Mouse (Mus musculus): ENCODE measurements around the gene Trpc1. TPM values are rescaled to one million over a fixed set of nuclear protein-coding genes. Genes with fewer than 3 reads are reported as not detected.

Trpc1 gene
- polyA plus RNA-seq, 2 experiments, result 0.45 to 0.52 TPM

DNA sequence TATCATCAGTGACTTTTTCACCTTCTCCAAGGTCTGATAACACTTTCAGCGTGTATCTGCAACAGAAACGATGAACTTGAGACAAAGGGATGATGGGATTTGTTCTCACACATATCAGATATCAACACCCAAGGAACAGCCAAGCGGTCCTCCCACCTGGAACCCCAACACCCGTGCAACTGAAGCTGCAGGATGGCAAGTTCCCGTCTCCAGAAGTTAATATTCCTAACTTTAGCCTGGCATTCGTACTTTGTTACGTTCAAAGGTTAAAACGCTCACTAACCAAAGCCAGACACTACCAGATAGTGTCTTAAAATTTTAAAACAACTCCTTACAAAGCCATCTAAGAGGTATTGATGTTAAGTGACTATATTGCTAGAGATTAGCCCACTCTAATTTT, 11.2 kb upstream of the Trpc1 start:
- 70% methylated on average over 8 of the region's 8 CpGs for WGBS (ENCODE audit: insufficient replicate concordance)
- Histone ChIP-seq H3K9me3 (ENCODE audit: control insufficient read depth, low read length) (no peaks in the 10 kb centered on the region), H3K9ac (replicated peaks) (no peak overlapping the region), H3K27ac (no peak overlapping the region), H3K4me1 (replicated peaks; ENCODE audit: control insufficient read depth in 2 of 2, insufficient read depth in 2 of 2, low read length in 1 of 2) (no peaks in the 10 kb centered on the region), H3K27me3 (ENCODE audit: control insufficient read depth, insufficient read depth, low read length) (no peaks in the 10 kb centered on the region), H3K4me3 (ENCODE audit: insufficient read depth in 1 of 2, low read depth in 2 of 2, low read length in 2 of 2) (no peak overlapping the region), H3K4me2 (ENCODE audit: low read depth) (no peak overlapping the region), H3K36me3 (replicated peaks; ENCODE audit: control insufficient read depth, insufficient read depth, low read depth) (no peaks in the 10 kb centered on the region)
- no peak for TF ChIP-seq EP300 (IDR thresholded peaks at IDR 0.05; ENCODE audit: low read depth)
- no peak for TF ChIP-seq CTCF (IDR thresholded peaks at IDR 0.05; ENCODE audit: low read depth)
- DNase-seq (ENCODE audit: low read depth in 3 of 3, low spot score in 3 of 3) (no peak), ATAC-seq (ENCODE audit: insufficient read depth) (no peak)

- DNase-seq (ENCODE audit: low read depth in 3 of 3, low spot score in 3 of 3) (no peak), ATAC-seq (ENCODE audit: insufficient read depth) (no peak)
- Histone ChIP-seq H3K36me3 (replicated peaks; ENCODE audit: control insufficient read depth, insufficient read depth, low read depth) (no peaks in the 10 kb centered on the region), H3K9me3 (ENCODE audit: control insufficient read depth, low read length) (no peaks in the 10 kb centered on the region), H3K27ac (no peak overlapping the region), H3K27me3 (ENCODE audit: control insufficient read depth, insufficient read depth, low read length) (peaks cover 27% of the 10 kb centered on the region), H3K4me3 (ENCODE audit: insufficient read depth in 1 of 2, low read depth in 2 of 2, low read length in 2 of 2) (no peak overlapping the region), H3K9ac (replicated peaks) (no peak overlapping the region), H3K4me2 (ENCODE audit: low read depth) (peak overlapping the region; percentile 76; the same call in 1 of the 2 replicates), H3K4me1 (replicated peaks; ENCODE audit: control insufficient read depth in 2 of 2, insufficient read depth in 2 of 2, low read length in 1 of 2) (no peaks in the 10 kb centered on the region)
- TF ChIP-seq CTCF (IDR thresholded peaks at IDR 0.05; ENCODE audit: low read depth), result no peak
- no peak for TF ChIP-seq EP300 (IDR thresholded peaks at IDR 0.05; ENCODE audit: low read depth)
- 35% methylated on average over 9 of the region's 9 CpGs for WGBS (ENCODE audit: insufficient replicate concordance)
Measured at GRCm38 (mm10) chr9:95750746-95751145, 571 bp upstream of the Trpc1 start.

- 4% methylated on average over 33 of the region's 34 CpGs for WGBS (ENCODE audit: insufficient replicate concordance)
- Histone ChIP-seq H3K27ac (no peak overlapping the region), H3K4me1 (replicated peaks; ENCODE audit: control insufficient read depth in 2 of 2, insufficient read depth in 2 of 2, low read length in 1 of 2) (no peaks in the 10 kb centered on the region), H3K27me3 (ENCODE audit: control insufficient read depth, insufficient read depth, low read length) (peaks cover 27% of the 10 kb centered on the region), H3K4me2 (ENCODE audit: low read depth) (peak overlapping the region; percentile 76), H3K9me3 (ENCODE audit: control insufficient read depth, low read length) (no peaks in the 10 kb centered on the region), H3K36me3 (replicated peaks; ENCODE audit: control insufficient read depth, insufficient read depth, low read depth) (no peaks in the 10 kb centered on the region), H3K9ac (replicated peaks) (no peak overlapping the region; the same call in 1 of the 2 replicates), H3K4me3 (ENCODE audit: insufficient read depth in 1 of 2, low read depth in 2 of 2, low read length in 2 of 2) (peak overlapping the region; percentile 51 to 60)
- no peak for TF ChIP-seq EP300 (IDR thresholded peaks at IDR 0.05; ENCODE audit: low read depth)
- ATAC-seq (ENCODE audit: insufficient read depth) (peak; percentile 31), DNase-seq (ENCODE audit: low read depth in 3 of 3, low spot score in 3 of 3) (no peak)
Measured at GRCm38 (mm10) chr9:95749461-95749928, 680 bp downstream of the Trpc1 start.

GRCm38 (mm10) chr9:95747298-95747697, 2.9 kb downstream of the Trpc1 start:
- no peak for ATAC-seq (ENCODE audit: insufficient read depth)
- Histone ChIP-seq H3K27ac (no peak overlapping the region), H3K27me3 (ENCODE audit: control insufficient read depth, insufficient read depth, low read length) (peaks cover 27% of the 10 kb centered on the region), H3K4me2 (ENCODE audit: low read depth) (no peak overlapping the region), H3K9me3 (ENCODE audit: control insufficient read depth, low read length) (no peaks in the 10 kb centered on the region), H3K4me1 (replicated peaks; ENCODE audit: control insufficient read depth in 2 of 2, insufficient read depth in 2 of 2, low read length in 1 of 2) (no peaks in the 10 kb centered on the region), H3K4me3 (ENCODE audit: insufficient read depth in 1 of 2, low read depth in 2 of 2, low read length in 2 of 2) (no peak overlapping the region), H3K36me3 (replicated peaks; ENCODE audit: control insufficient read depth, insufficient read depth, low read depth) (no peaks in the 10 kb centered on the region), H3K9ac (replicated peaks) (no peak overlapping the region)
- 50% methylated on average over 5 of the region's 5 CpGs for WGBS (ENCODE audit: insufficient replicate concordance)
- TF ChIP-seq EP300 (IDR thresholded peaks at IDR 0.05; ENCODE audit: low read depth), result no peak
- no peak for TF ChIP-seq CTCF (IDR thresholded peaks at IDR 0.05; ENCODE audit: low read depth)
- no peak for DNase-seq (ENCODE audit: low read depth in 3 of 3, low spot score in 3 of 3)

DNA sequence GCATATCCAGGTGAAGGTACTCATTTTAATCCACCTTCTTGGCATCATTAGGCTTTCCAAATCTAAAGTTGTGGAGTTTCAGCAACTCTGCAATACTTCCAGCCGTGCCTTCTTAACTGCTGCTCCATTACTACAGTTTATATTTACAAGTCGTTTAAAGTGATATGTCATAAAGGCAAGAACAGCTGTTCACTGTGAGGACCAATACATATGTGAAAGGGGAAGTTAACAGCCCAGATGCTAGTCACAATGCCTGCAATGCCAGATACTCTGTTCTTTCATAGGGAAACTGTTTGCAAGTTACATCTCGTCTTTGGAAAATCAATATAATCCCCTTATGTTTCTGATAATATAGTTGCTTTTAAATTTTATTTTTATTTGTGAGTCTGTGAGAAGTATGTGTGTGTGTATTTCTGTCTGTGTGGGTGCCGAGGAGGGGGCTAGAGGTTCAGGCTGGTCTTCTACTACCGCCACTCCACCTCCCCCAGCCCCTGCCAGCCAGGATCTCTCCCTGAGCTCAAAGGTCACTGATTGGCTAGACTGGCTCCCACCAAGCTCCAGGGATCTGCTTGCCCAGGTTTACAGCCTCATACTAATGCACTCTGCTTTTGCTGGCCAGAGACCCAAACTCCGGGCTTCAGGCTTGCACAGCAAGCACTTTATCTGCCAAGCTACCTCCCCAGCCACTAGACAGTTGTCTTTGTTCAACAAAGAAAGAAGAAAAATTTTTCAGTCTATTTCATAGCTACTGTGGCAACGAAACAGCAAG, 5.1 kb downstream of the Trpc1 start:
- no peak for DNase-seq (ENCODE audit: low read depth in 3 of 3, low spot score in 3 of 3)
- 41% methylated on average over 7 of the region's 7 CpGs for WGBS (ENCODE audit: insufficient replicate concordance)
- no peaks in the 10 kb centered on the region for H3K4me1 ChIP-seq (replicated peaks; ENCODE audit: control insufficient read depth in 2 of 2, insufficient read depth in 2 of 2, low read length in 1 of 2)
- no peak overlapping the region; the same call in 1 of the 2 replicates for H3K9ac ChIP-seq (replicated peaks)
- H3K36me3 ChIP-seq (replicated peaks; ENCODE audit: control insufficient read depth, insufficient read depth, low read depth), result no peaks in the 10 kb centered on the region
- no peak overlapping the region for H3K27ac ChIP-seq
- H3K27me3 ChIP-seq (ENCODE audit: control insufficient read depth, insufficient read depth, low read length), result peaks cover 16% of the 10 kb centered on the region
- no peak overlapping the region for H3K4me3 ChIP-seq (ENCODE audit: insufficient read depth in 1 of 2, low read depth in 2 of 2, low read length in 2 of 2)
- no peaks in the 10 kb centered on the region for H3K9me3 ChIP-seq (ENCODE audit: control insufficient read depth, low read length)
- TF ChIP-seq EP300 (IDR thresholded peaks at IDR 0.05; ENCODE audit: low read depth) (no peak), CTCF (IDR thresholded peaks at IDR 0.05; ENCODE audit: low read depth) (no peak)
- no peak for ATAC-seq (ENCODE audit: insufficient read depth)
- H3K4me2 ChIP-seq (ENCODE audit: low read depth), result no peak overlapping the region
